Mouse (Mus musculus) liver, postnatal 0 days (tissue): ENCODE results near the gene Lpin2. TPM values are rescaled to one million over a fixed set of nuclear protein-coding genes. Genes with fewer than 3 reads are reported as not detected.

Experiments
- ATAC-seq: fragments of 200-750 bp; cut with Nextera tagmentation; 2 replicates; pipeline ENCODE4 v1.8.0; 2017; ENCODE audit warnings: mild to moderate bottlenecking, moderate library complexity
- DNase-seq: peaks from one replicate; pipeline ENCODE4 v3.0.0-alpha.2; 2016
- H3K27ac ChIP-seq: fragments of 300-500 bp; sonication (generic); 2 replicates; pipeline ENCODE4 v1.5.1; 2014; ENCODE audit warnings: antibody characterized with exemption, moderate library complexity, mild to moderate bottlenecking, low read depth
- H3K27me3 ChIP-seq: fragments of 300-500 bp; sonication (generic); 2 replicates; pipeline ENCODE4 v1.6.1; 2014; ENCODE audit warnings: low read length, control low read depth, mixed read lengths; ENCODE audit not compliant: insufficient read depth
- H3K36me3 ChIP-seq: fragments of 300-500 bp; sonication (generic); replicated peaks from 2 replicates; pipeline ENCODE4 v1.6.1; 2014; ENCODE audit warnings: mild to moderate bottlenecking, control low read depth, low read length, moderate library complexity, mixed read lengths; ENCODE audit not compliant: insufficient read depth
- H3K4me1 ChIP-seq: fragments of 300-500 bp; sonication (generic); 2 replicates; pipeline ENCODE4 v1.6.1; 2014; ENCODE audit warnings: antibody characterized with exemption, mild to moderate bottlenecking, control low read depth; ENCODE audit not compliant: insufficient read depth
- H3K4me2 ChIP-seq: fragments of 300-500 bp; sonication (generic); 2 replicates; pipeline ENCODE4 v1.6.1; 2014; ENCODE audit warnings: low read depth, mild to moderate bottlenecking, low read length, moderate library complexity, mixed read lengths
- H3K4me3 ChIP-seq: fragments of 300-500 bp; sonication (generic); 2 replicates; pipeline ENCODE4 v1.5.1; 2014; ENCODE audit warnings: low read depth, low read length
- H3K9ac ChIP-seq: fragments of 300-500 bp; sonication (generic); replicated peaks from 2 replicates; pipeline ENCODE4 v1.6.1; 2014; ENCODE audit warnings: mild to moderate bottlenecking, moderate library complexity
- H3K9me3 ChIP-seq: fragments of 300-500 bp; sonication (generic); 2 replicates; pipeline ENCODE4 v1.6.1; 2016; ENCODE audit warnings: mild to moderate bottlenecking, control low read depth, low read length, mixed read lengths
- CTCF ChIP-seq: sonication (generic); IDR thresholded peaks from 2 replicates; pipeline ENCODE4 v1.5.1; 2016; ENCODE audit warnings: antibody characterized with exemption, low read depth
- EP300 ChIP-seq: IDR thresholded peaks from 2 replicates; pipeline ENCODE4 v1.6.1; 2016; ENCODE audit warnings: antibody characterized with exemption, low read depth, mild to moderate bottlenecking
- WGBS: fragments of 180-500 bp; shearing (Covaris S2); extraction: QIAGEN DNeasy Blood & Tissue Kit; methylation state at CpG from one replicate; pipeline ENCODE4 v1.1.7; 2014; ENCODE audit not compliant: insufficient replicate concordance; 5-methylcytosine and 5-hydroxymethylcytosine counted together
- polyA plus RNA-seq: library from polyadenylated mRNA; unstranded; fragments of >200 nt; fragmentation: Nextera tagmentation; extraction: Ambion mirVana; gene quantifications from 2 replicates; pipeline ENCODE4 v1.2.1, GENCODE M21; 2015

The Lpin2 gene
- polyA plus RNA-seq, 1 experiment from 2014 or later = 44.5 TPM

DNA sequence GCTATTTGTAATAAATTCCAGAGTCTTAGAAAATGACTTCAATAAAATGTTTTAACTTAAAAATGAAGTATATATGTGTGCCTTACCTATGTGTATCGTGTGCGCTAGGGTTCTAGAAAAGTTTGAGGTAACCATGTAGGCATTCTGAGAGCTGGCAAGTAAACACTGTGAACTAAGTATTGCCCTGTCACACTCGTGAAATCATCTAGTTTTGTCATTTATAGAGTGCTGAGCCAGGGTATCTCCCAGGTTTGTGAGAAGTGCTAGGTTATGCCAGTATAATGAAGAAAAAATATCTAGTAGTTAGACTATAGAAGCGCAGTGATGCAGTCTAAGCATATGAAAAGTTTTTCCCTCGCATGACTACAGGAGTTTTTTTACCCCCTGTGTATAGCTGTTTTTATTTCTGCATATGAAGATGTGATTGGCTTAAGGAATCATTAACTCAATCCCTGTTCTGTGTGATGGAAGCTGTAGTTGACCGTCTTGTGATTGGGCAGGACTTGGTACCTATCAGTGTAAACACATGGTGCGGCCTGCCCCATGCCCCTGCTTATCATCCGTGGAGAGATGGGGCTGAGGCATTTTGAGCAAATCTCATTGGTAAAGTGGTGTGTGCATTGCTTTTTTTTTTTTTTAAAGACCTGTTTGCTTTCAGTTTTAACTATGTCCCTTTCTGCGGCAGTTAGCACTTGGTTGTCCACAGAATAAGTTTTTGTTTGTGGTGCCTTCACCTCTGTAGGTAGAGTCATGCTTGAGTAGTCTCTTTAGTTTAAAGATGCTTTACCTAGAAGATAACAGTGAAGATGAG, 21.8 kb downstream of the Lpin2 start:
- DNase-seq = peak; percentile 73
- Histone ChIP-seq H3K36me3 (peaks cover 6% of the 10 kb centered on the region; the same call in 1 of the 2 replicates), H3K27me3 (no peaks in the 10 kb centered on the region), H3K4me1 (peaks cover 22% of the 10 kb centered on the region), H3K9me3 (no peaks in the 10 kb centered on the region), H3K9ac (peak overlapping the region; percentile 72), H3K4me3 (peak overlapping the region; percentile 58), H3K27ac (peak overlapping the region; percentile 96), H3K4me2 (peak overlapping the region; percentile 62)
- TF ChIP-seq EP300 = peak; percentile 97
- TF ChIP-seq CTCF = no peak
- 49% methylated on average over 9 of the region's 9 CpGs for WGBS
- ATAC-seq = peak; percentile 90

DNA sequence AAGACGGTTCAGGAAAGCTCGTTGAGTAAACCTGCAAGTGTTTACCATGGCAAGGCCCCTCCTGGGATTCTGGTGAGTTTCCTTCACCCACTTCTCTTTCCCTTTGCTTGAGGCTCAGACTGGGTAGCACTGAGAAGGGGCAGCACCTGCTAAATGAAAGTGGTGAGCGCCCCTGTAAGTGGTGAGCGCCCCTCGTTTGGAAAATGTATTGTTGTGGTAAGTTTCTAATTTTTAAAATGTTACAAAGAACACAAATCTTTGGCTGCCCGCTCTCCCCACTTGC, 22.4 kb downstream of the Lpin2 start:
- H3K4me3 ChIP-seq = peak overlapping the region; percentile 58
- ATAC-seq (peak; percentile 3), DNase-seq (no peak)
- H3K36me3 ChIP-seq = peaks cover 6% of the 10 kb centered on the region; the same call in 1 of the 2 replicates
- H3K9me3 ChIP-seq = no peaks in the 10 kb centered on the region
- H3K9ac ChIP-seq = peak overlapping the region; percentile 72
- H3K4me1 ChIP-seq = peaks cover 25% of the 10 kb centered on the region
- no peaks in the 10 kb centered on the region for H3K27me3 ChIP-seq
- H3K4me2 ChIP-seq = peak overlapping the region; percentile 62
- peak overlapping the region; percentile 96 for H3K27ac ChIP-seq
- TF ChIP-seq CTCF = no peak
- TF ChIP-seq EP300 = no peak
- WGBS = 44% methylated on average over 6 of the region's 6 CpGs

DNA sequence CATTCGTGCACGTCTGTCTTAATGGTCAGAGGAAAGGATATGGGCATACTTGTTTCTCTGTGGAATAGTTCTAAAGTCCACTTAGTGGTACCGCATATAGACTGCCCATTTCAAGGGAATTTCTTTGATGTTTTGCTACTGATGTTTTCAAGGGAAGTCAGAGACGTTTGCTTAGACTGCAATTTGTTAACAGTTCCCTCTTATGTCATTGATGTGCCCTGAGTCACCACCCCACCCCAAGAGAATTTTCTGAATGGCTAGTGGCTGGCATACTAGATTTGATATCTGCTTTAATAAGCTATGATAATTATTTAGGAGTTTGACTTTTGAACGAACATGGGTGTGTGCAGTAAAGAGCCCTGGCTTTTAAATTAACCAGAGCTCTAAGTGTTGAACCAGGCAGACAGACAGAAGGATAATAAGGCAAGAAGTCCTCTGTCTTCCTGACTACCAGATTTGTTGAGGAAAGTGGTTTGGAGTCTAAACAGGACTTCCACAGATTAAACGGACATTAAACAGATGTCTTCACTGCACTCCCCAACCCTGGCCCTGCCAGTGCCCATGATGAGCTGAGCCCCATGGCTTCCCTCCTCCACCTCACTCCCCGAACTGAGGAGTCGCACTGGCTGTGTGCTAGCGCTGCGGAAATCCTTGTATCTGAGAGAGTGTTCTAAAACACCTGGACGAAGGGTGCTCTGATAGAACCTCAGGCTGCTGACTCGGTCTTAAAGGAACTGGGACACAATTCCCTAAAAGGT, 24.0 kb downstream of the Lpin2 start:
- Histone ChIP-seq H3K27me3 (no peaks in the 10 kb centered on the region), H3K4me1 (peaks cover 30% of the 10 kb centered on the region), H3K4me2 (peak overlapping the region; percentile 57), H3K36me3 (peaks cover 9% of the 10 kb centered on the region), H3K9me3 (no peaks in the 10 kb centered on the region), H3K9ac (peak overlapping the region; percentile 72), H3K27ac (peak overlapping the region; percentile 96), H3K4me3 (peak overlapping the region; percentile 58)
- TF ChIP-seq EP300 (0 out of 2 replicates have a peak, but pooled peaks have one; percentile 19), CTCF (no peak)
- DNase-seq (no peak), ATAC-seq (no peak)
- 55% methylated on average over 12 of the region's 12 CpGs for WGBS

DNA sequence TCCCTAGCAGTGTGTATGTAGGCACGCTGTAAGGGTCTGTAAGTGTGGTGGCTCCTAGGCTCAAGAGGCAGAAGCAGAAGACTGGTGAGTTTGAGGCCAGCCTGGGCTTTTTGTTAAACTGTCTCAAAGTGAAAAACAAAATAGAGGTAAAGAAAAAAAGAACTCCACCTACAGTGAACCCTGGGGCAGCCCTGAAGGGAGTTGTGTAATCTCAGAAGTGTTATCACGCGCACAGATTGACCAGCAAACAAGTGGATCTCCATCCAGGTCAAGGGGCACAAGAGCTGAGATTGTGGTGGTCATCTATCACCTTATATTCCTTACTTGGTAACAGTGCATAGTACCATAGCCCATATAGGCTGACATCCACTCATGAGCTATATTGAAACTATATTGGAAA, 24.9 kb downstream of the Lpin2 start:
- no peak for TF ChIP-seq CTCF
- no peak for TF ChIP-seq EP300
- Histone ChIP-seq H3K27me3 (no peaks in the 10 kb centered on the region), H3K36me3 (peaks cover 9% of the 10 kb centered on the region), H3K4me3 (peak overlapping the region; percentile 58), H3K4me1 (peaks cover 37% of the 10 kb centered on the region), H3K9ac (peak overlapping the region; percentile 72), H3K4me2 (peak overlapping the region; percentile 57), H3K27ac (peak overlapping the region; percentile 96), H3K9me3 (no peaks in the 10 kb centered on the region)
- WGBS = 70% methylated on average over 3 of the region's 3 CpGs
- no peak for DNase-seq
- ATAC-seq = peak; percentile 5; the same call in 1 of the 2 replicates

DNA sequence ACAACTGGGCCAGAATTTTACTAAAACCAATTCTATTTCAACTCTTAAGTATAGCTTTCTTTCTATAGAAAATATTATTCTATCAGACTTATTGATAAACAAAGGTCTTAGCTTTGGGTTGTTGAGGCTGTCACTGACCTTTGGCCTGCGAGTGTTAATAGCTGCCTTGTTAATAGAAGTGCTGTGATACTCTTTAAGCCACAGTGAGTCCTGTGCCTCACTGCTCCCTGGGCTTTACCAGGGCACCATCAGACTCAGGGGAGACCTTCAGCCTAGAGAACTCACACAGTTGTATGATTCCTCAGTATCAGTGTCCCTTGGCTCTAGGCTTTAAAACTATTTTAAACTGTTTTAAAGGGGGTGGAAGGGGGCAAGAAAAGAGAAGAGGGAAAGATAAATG, 26.0 kb downstream of the Lpin2 start:
- Histone ChIP-seq H3K27me3 (no peaks in the 10 kb centered on the region), H3K4me1 (peaks cover 44% of the 10 kb centered on the region), H3K9ac (no peak overlapping the region), H3K4me3 (no peak overlapping the region), H3K27ac (peak overlapping the region; percentile 96), H3K4me2 (peak overlapping the region; percentile 57), H3K36me3 (peaks cover 9% of the 10 kb centered on the region), H3K9me3 (no peaks in the 10 kb centered on the region)
- DNase-seq (no peak), ATAC-seq (no peak)
- TF ChIP-seq EP300 (no peak), CTCF (no peak)
- WGBS = 97% methylated on average over 1 of the region's 1 CpGs

DNA sequence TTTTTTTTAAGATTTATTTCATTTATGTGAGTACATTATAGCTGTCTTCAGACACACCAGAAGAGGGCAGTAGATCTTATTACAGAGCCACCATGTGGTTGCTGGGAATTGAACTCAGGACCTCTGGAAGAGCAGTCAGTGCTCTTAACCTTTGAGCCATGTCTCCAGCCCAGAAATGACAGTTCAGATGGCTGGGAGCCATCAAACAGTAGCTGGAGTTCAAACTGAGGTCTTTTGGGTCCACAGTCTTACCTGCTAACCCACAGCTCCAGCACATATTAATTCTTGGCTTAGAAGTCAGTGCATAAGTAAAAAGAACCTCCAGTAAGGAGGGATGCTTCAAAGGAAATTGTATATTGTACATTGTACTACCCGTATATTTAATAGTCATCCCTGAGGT, 26.6 kb downstream of the Lpin2 start:
- Histone ChIP-seq H3K9ac (no peak overlapping the region), H3K4me1 (peaks cover 47% of the 10 kb centered on the region), H3K9me3 (no peaks in the 10 kb centered on the region), H3K4me3 (no peak overlapping the region), H3K36me3 (peaks cover 9% of the 10 kb centered on the region), H3K27me3 (no peaks in the 10 kb centered on the region), H3K4me2 (peak overlapping the region; percentile 57; the same call in 1 of the 2 replicates), H3K27ac (peak overlapping the region; percentile 52; the same call in 1 of the 2 replicates)
- DNase-seq = no peak
- TF ChIP-seq CTCF (no peak), EP300 (no peak)
- ATAC-seq = no peak
- 91% methylated on average over 1 of the region's 1 CpGs for WGBS
